Mouse (Mus musculus) cerebellum, postnatal 25 days (tissue): ENCODE measurements at regions not wholly inside any gene's neighbourhood (a gene's known extent, or its start where the extent isn't known, plus 50 kb on each side); places are given as distances from the start of the nearest gene placed in this dataset.

Experiments used
- DNase-seq, 2 experiments: peaks; one replicate each; pipeline ENCODE4 v3.0.0; 2021; ENCODE audit warnings: mixed read lengths in 2 of 2

DNA sequence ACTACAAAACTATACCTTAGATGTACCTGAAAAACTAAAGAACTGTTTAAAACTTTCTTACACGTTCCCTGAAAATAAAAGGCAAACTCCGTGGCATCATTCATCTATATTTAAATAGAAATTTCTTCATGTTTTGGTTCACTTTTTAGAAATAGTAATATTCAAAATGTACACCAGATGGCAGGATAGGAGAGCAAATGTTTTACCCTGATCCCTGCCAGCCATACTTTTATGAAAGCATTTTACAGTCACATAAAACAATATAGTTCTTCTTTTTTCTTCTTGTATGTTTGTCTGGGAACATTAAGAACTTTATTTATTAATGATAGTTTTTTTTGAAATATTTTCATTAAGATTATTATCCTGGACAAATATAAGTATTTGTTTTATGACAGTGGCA, 68.5 kb downstream of the 4921530L21Rik start:
- no peak for DNase-seq

DNA sequence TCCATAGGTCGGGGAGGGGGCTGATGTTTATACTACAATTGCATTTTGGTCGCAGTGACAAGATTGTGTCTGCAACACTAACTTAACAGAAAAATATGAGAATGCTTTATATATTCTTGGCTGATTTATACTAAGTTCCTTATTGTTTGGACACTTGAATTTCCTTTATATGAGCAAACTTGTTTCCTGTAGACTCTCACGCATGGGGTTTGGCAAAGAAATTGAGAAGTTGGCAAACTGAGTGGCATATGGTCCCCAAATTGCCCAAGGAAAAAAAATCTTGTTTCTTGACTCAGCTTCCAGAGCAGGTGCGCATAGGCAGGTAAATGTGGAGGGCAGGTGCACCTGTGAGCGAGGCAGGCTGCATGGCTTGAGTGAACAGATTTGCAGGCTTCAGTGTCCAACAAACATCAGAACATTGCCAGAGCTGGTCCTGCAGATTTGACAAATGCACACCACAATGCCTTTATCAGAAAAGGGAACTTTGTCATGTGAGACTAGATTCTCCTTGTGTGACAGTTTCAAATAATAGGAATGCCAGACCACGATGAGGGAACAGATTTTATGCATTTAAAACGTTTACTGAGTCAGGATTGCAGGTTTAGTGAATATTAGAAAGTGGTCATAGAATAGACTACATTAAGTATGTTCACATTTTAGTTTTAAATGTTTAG, 75.1 kb downstream of the 4921530L21Rik start:
- peak in 1 of 2 experiments; percentile 6 for DNase-seq

DNA sequence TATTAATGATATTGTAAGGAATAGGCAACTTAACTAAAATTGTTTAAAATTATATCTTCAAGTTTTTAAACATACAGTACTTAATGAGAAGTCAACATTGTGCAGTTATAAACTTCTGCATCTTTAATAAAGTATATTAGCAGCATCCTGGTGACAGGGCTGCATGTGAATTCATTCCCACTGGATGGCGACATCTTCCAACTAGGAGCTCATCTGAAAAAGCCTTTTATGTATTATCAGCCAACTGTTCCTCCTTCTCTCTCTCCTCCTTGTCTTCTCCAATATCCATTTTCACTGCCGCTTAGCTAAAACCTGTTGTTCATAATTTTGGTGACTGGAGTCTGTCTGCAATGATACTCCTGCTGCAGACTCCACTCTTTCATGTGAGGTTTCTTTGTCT, 103.0 kb downstream of the 4921530L21Rik start:
- DNase-seq, result no peak

DNA sequence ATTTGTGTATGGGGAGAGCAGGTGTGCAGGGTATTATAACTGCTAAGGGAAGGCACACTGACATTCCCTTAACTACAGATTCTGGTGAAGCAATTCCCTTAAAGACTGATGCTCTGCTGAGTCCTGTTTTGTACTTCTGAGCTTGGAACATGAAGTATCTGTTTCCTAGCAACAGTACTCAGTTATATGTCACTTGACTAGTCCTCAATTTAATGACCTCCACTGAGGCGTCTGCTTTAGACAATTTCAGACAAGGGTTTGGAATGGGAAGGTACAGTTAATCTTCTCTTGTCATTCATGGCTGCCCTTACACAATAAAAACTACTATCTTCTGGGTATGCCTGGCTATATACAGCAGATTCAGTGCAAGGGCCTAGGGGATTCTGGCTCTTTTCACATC, 117.3 kb downstream of the 4921530L21Rik start:
- DNase-seq, result no peak

DNA sequence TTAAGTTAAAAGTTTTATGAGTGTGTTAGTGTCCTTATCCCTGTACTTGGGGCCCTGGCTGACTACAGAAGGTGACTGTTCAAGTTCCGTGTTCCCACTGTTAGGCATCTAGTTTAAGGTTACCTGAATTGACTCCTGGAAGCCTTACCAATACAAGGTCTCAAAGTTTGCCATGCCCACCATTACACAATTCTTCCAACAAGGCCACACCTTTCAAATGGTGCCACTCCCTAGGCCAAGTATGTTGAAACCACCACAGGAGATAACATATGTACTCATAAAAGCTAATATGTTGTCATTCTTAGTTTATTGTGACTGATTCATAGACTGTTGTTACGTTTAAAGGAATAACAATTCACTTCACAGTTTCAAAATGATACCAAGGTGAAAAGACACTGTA, 140.6 kb downstream of the 4921530L21Rik start:
- DNase-seq, result no peak
